Mouse (Mus musculus) T-helper 1 cell (primary cell): ENCODE measurements around the gene Ppme1.

Experiments used
- in situ Hi-C: fragments of 300-600 bp; cut with MboI, MseI; formaldehyde crosslinking; loops from one replicate; pipeline ENCODE4 v1.15.1; 2025; ENCODE audit warnings: high pct_unique_total_duplicates

Gene Ppme1

GRCm38 (mm10) chr7:100279803-100280202 lies 92.3 kb downstream of the Ppme1 start:
- in situ Hi-C loops = no loop called here
